Mouse (Mus musculus): ENCODE measurements at regions not wholly inside any gene's neighbourhood (a gene's known extent, or its start where the extent isn't known, plus 50 kb on each side); places are given as distances from the start of the nearest gene placed in this dataset.

GRCm38 (mm10) chr3:21823331-21823730, 253.1 kb upstream of the Tbl1xr1 start:
- no peak overlapping the region for H3K27ac ChIP-seq (ENCODE audit: low read depth)
- no peak for ATAC-seq (ENCODE audit: insufficient read depth, low read depth)
- no peaks in the 10 kb centered on the region for H3K27me3 ChIP-seq (ENCODE audit: control insufficient read depth, insufficient read depth, low read length)
- no peaks in the 10 kb centered on the region for H3K9me3 ChIP-seq (replicated peaks; ENCODE audit: control insufficient read depth, low read length)
- H3K36me3 ChIP-seq (replicated peaks; ENCODE audit: control insufficient read depth, insufficient read depth, low read length), result no peaks in the 10 kb centered on the region
- H3K4me3 ChIP-seq (ENCODE audit: low read depth, low read length), result no peak overlapping the region
- no peak overlapping the region for H3K9ac ChIP-seq (replicated peaks; ENCODE audit: low read depth, low read length)
- H3K4me1 ChIP-seq (ENCODE audit: control insufficient read depth, insufficient read depth), result peaks cover 14% of the 10 kb centered on the region; the same call in 1 of the 2 replicates
- WGBS, result 62% methylated on average over 4 of the region's 4 CpGs
- no peak overlapping the region for H3K4me2 ChIP-seq (ENCODE audit: low read depth, low read length)
- DNase-seq (ENCODE audit: low spot score), result no peak
- TF ChIP-seq CTCF (IDR thresholded peaks at IDR 0.05; ENCODE audit: low read depth) (no peak), EP300 (IDR thresholded peaks at IDR 0.05; ENCODE audit: low read depth) (no peak)

- no peaks in the 10 kb centered on the region for H3K36me3 ChIP-seq (replicated peaks; ENCODE audit: control insufficient read depth, insufficient read depth, low read length)
- H3K9me3 ChIP-seq (replicated peaks; ENCODE audit: control insufficient read depth, low read length), result no peaks in the 10 kb centered on the region
- no peak overlapping the region for H3K4me3 ChIP-seq (ENCODE audit: low read depth, low read length)
- H3K27me3 ChIP-seq (ENCODE audit: control insufficient read depth, insufficient read depth, low read length), result no peaks in the 10 kb centered on the region
- DNase-seq (ENCODE audit: low spot score), result no peak
- H3K4me2 ChIP-seq (ENCODE audit: low read depth, low read length), result no peak overlapping the region
- no peak overlapping the region for H3K27ac ChIP-seq (ENCODE audit: low read depth)
- no peak overlapping the region for H3K9ac ChIP-seq (replicated peaks; ENCODE audit: low read depth, low read length)
- 54% methylated on average over 8 of the region's 8 CpGs for WGBS
- TF ChIP-seq EP300 (IDR thresholded peaks at IDR 0.05; ENCODE audit: low read depth) (no peak), CTCF (IDR thresholded peaks at IDR 0.05; ENCODE audit: low read depth) (no peak)
- peaks cover 8% of the 10 kb centered on the region; the same call in 1 of the 2 replicates for H3K4me1 ChIP-seq (ENCODE audit: control insufficient read depth, insufficient read depth)
- peak; percentile 27 for ATAC-seq (ENCODE audit: insufficient read depth, low read depth)
Measured at GRCm38 (mm10) chr3:21824101-21824880, 252.2 kb upstream of the Tbl1xr1 start.

GRCm38 (mm10) chr3:21824913-21825610, 251.4 kb upstream of the Tbl1xr1 start:
- no peak for TF ChIP-seq CTCF (IDR thresholded peaks at IDR 0.05; ENCODE audit: low read depth)
- TF ChIP-seq EP300 (IDR thresholded peaks at IDR 0.05; ENCODE audit: low read depth), result no peak
- Histone ChIP-seq H3K9ac (replicated peaks; ENCODE audit: low read depth, low read length) (no peak overlapping the region), H3K4me2 (ENCODE audit: low read depth, low read length) (no peak overlapping the region), H3K36me3 (replicated peaks; ENCODE audit: control insufficient read depth, insufficient read depth, low read length) (no peaks in the 10 kb centered on the region), H3K4me3 (ENCODE audit: low read depth, low read length) (no peak overlapping the region), H3K27me3 (ENCODE audit: control insufficient read depth, insufficient read depth, low read length) (no peaks in the 10 kb centered on the region), H3K4me1 (ENCODE audit: control insufficient read depth, insufficient read depth) (peaks cover 4% of the 10 kb centered on the region; the same call in 1 of the 2 replicates), H3K27ac (ENCODE audit: low read depth) (no peak overlapping the region), H3K9me3 (replicated peaks; ENCODE audit: control insufficient read depth, low read length) (no peaks in the 10 kb centered on the region)
- DNase-seq (ENCODE audit: low spot score) (no peak), ATAC-seq (ENCODE audit: insufficient read depth, low read depth) (no peak)
- 86% methylated on average over 5 of the region's 5 CpGs for WGBS

- TF ChIP-seq EP300 (IDR thresholded peaks at IDR 0.05; ENCODE audit: low read depth) (no peak), CTCF (IDR thresholded peaks at IDR 0.05; ENCODE audit: low read depth) (no peak)
- Histone ChIP-seq H3K9me3 (replicated peaks; ENCODE audit: control insufficient read depth, low read length) (no peaks in the 10 kb centered on the region), H3K27me3 (ENCODE audit: control insufficient read depth, insufficient read depth, low read length) (no peaks in the 10 kb centered on the region), H3K4me3 (ENCODE audit: low read depth, low read length) (no peak overlapping the region), H3K36me3 (replicated peaks; ENCODE audit: control insufficient read depth, insufficient read depth, low read length) (no peaks in the 10 kb centered on the region), H3K9ac (replicated peaks; ENCODE audit: low read depth, low read length) (no peak overlapping the region), H3K4me2 (ENCODE audit: low read depth, low read length) (no peak overlapping the region), H3K27ac (ENCODE audit: low read depth) (no peak overlapping the region), H3K4me1 (ENCODE audit: control insufficient read depth, insufficient read depth) (no peaks in the 10 kb centered on the region)
- DNase-seq (ENCODE audit: low spot score) (no peak), ATAC-seq (ENCODE audit: insufficient read depth, low read depth) (no peak)
Measured at GRCm38 (mm10) chr3:21827656-21828055, 248.8 kb upstream of the Tbl1xr1 start.

GRCm38 (mm10) chr3:21833111-21833510, 243.3 kb upstream of the Tbl1xr1 start:
- H3K27ac ChIP-seq (ENCODE audit: low read depth), result no peak overlapping the region
- ATAC-seq (ENCODE audit: insufficient read depth, low read depth) (no peak), DNase-seq (ENCODE audit: low spot score) (no peak)
- H3K9ac ChIP-seq (replicated peaks; ENCODE audit: low read depth, low read length), result no peak overlapping the region
- H3K4me3 ChIP-seq (ENCODE audit: low read depth, low read length), result no peak overlapping the region
- 91% methylated on average over 12 of the region's 12 CpGs for WGBS
- no peaks in the 10 kb centered on the region for H3K9me3 ChIP-seq (replicated peaks; ENCODE audit: control insufficient read depth, low read length)
- no peaks in the 10 kb centered on the region for H3K36me3 ChIP-seq (replicated peaks; ENCODE audit: control insufficient read depth, insufficient read depth, low read length)
- TF ChIP-seq CTCF (IDR thresholded peaks at IDR 0.05; ENCODE audit: low read depth) (no peak), EP300 (IDR thresholded peaks at IDR 0.05; ENCODE audit: low read depth) (no peak)
- H3K4me1 ChIP-seq (ENCODE audit: control insufficient read depth, insufficient read depth), result peaks cover 9% of the 10 kb centered on the region; the same call in 1 of the 2 replicates
- H3K4me2 ChIP-seq (ENCODE audit: low read depth, low read length), result no peak overlapping the region
- H3K27me3 ChIP-seq (ENCODE audit: control insufficient read depth, insufficient read depth, low read length), result no peaks in the 10 kb centered on the region

Data from heart, postnatal 0 days (tissue).